Mouse (Mus musculus): Measurements from ENCODE around the gene Hpd. TPM values are rescaled to one million over a fixed set of nuclear protein-coding genes. Genes with fewer than 3 reads are reported as not detected.
A peak's percentile ranks its signal among the peaks of the same experiment; 100 is the strongest.

Hpd gene
- polyA plus RNA-seq, 1 experiment from 2014 or later: 638 TPM

DNA sequence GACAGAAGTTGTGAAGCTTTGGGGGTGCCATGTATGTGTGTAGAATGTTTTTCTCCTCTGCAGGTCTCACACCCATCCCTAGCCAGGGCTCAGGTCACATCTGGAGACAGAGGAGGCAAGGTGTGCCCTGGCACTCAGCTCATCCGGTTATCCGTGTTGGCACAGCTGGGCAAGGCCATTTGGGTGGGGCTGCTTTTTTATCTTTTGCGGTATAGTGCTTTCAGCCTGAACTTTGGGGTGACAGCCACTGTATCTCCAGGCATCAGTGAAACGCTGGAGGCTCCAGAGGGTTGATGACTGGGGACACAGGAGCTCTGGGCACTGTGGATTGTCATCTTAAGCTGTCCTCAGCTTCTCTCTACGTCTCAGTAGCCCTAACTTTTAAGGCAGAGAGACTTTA is 10.9 kb upstream of the Hpd start:
- H3K4me1 ChIP-seq (ENCODE audit: insufficient read depth): peaks cover 58% of the 10 kb centered on the region
- TF ChIP-seq CTCF (IDR thresholded peaks at IDR 0.05; ENCODE audit: low read depth) (no peak), EP300 (IDR thresholded peaks at IDR 0.05; ENCODE audit: low read depth) (peak; percentile 93)
- H3K9me3 ChIP-seq (ENCODE audit: low read length): no peaks in the 10 kb centered on the region
- H3K27me3 ChIP-seq (ENCODE audit: insufficient read depth, low read length): no peaks in the 10 kb centered on the region
- 63% methylated on average over 5 of the region's 5 CpGs for WGBS (ENCODE audit: insufficient replicate concordance)
- peak; percentile 79 for ATAC-seq
- peak overlapping the region; percentile 89 for H3K27ac ChIP-seq (ENCODE audit: low read depth)
- peak; percentile 81 for DNase-seq
- H3K36me3 ChIP-seq (replicated peaks; ENCODE audit: insufficient read depth, low read length): no peaks in the 10 kb centered on the region
- peak overlapping the region; percentile 34 for H3K9ac ChIP-seq (replicated peaks)
- H3K4me3 ChIP-seq (ENCODE audit: low read depth, low read length): no peak overlapping the region
- peak overlapping the region; percentile 55 for H3K4me2 ChIP-seq (ENCODE audit: low read depth, low read length)

DNA sequence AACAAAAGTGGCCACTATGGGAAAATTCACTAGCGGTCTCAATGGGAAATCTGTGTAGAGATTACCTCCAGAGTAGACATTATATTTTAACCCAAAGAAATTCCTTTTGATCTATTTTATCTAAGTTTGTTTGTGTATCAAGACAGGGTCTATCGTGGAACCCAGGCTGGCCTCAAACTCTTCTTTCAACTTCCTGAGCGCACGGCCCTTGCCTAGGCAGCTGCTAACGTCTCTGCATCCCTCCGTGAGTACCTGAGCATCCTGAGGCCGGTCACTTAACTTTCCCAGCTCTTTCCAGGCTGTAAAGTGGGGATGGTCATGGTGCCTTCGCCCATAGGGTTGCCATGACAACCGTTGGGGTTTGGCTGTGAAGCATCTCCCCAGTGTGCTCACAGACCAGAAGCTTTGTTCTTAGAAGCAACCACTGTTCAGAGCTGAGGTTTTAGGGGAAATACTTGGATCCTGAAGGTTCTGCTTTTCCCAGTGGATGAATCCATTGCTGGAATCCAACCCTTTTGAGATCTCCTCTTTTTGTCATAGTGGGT is 10.2 kb upstream of the Hpd start:
- Histone ChIP-seq H3K4me1 (ENCODE audit: insufficient read depth) (peaks cover 55% of the 10 kb centered on the region), H3K9ac (replicated peaks) (0 out of 2 replicates have a peak overlapping the region, but pooled peaks have one; percentile 30), H3K9me3 (ENCODE audit: low read length) (no peaks in the 10 kb centered on the region), H3K4me2 (ENCODE audit: low read depth, low read length) (peak overlapping the region; percentile 55; the same call in 1 of the 2 replicates), H3K27me3 (ENCODE audit: insufficient read depth, low read length) (no peaks in the 10 kb centered on the region), H3K4me3 (ENCODE audit: low read depth, low read length) (no peak overlapping the region), H3K36me3 (replicated peaks; ENCODE audit: insufficient read depth, low read length) (no peaks in the 10 kb centered on the region), H3K27ac (ENCODE audit: low read depth) (peak overlapping the region; percentile 89)
- TF ChIP-seq EP300 (IDR thresholded peaks at IDR 0.05; ENCODE audit: low read depth): no peak
- no peak for TF ChIP-seq CTCF (IDR thresholded peaks at IDR 0.05; ENCODE audit: low read depth)
- ATAC-seq: no peak
- 60% methylated on average over 9 of the region's 9 CpGs for WGBS (ENCODE audit: insufficient replicate concordance)
- DNase-seq: peak; percentile 14

DNA sequence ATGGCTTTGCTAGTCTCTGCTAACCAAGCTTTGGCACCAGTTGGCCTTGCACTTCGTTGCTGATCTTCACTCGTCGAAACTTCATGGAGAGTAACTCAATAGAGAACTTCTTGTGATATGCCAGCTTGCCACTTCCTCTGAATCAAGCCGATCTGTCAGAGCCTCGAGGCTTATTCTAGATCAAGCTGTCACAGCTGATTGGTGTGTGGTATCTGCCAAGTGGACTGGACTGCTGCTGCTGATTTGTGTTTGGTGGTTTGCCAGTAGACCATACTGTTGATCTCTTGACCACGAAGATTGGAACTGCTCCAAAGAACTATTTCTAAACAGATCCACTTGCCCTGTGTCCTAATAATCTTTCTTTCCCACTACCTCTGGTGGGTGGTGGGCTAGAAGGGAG is 8.9 kb upstream of the Hpd start:
- H3K9me3 ChIP-seq (ENCODE audit: low read length): no peaks in the 10 kb centered on the region
- 38% methylated on average over 6 of the region's 6 CpGs for WGBS (ENCODE audit: insufficient replicate concordance)
- no peak for TF ChIP-seq CTCF (IDR thresholded peaks at IDR 0.05; ENCODE audit: low read depth)
- peak; percentile 80 for TF ChIP-seq EP300 (IDR thresholded peaks at IDR 0.05; ENCODE audit: low read depth)
- no peaks in the 10 kb centered on the region for H3K27me3 ChIP-seq (ENCODE audit: insufficient read depth, low read length)
- peaks cover 55% of the 10 kb centered on the region for H3K4me1 ChIP-seq (ENCODE audit: insufficient read depth)
- peak overlapping the region; percentile 89 for H3K27ac ChIP-seq (ENCODE audit: low read depth)
- ATAC-seq (peak; percentile 58), DNase-seq (peak; percentile 54)
- H3K4me2 ChIP-seq (ENCODE audit: low read depth, low read length): no peak overlapping the region
- no peak overlapping the region for H3K4me3 ChIP-seq (ENCODE audit: low read depth, low read length)
- H3K36me3 ChIP-seq (replicated peaks; ENCODE audit: insufficient read depth, low read length): no peaks in the 10 kb centered on the region
- no peak overlapping the region for H3K9ac ChIP-seq (replicated peaks)

DNA sequence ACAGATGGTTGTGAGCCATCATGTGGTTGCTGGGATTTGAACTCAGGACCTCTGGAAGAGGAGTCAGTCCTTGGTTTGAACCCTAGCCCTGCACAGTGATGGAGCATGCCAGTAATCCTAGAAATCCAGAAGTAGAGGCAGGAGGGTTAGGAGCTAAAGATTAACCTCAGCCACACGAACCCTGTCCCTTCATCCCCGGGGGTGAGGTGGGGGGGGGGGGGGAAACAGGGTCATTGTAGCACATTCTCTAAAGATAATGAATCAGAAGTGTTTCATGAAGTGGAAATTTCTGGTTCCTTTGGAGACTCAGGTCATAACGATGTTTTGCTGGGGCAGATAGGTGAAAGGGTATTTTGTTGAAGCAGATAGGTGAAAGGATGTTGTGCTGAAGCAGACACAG is 8.4 kb upstream of the Hpd start:
- Histone ChIP-seq H3K4me1 (ENCODE audit: insufficient read depth) (peaks cover 52% of the 10 kb centered on the region), H3K36me3 (replicated peaks; ENCODE audit: insufficient read depth, low read length) (no peaks in the 10 kb centered on the region), H3K9ac (replicated peaks) (no peak overlapping the region), H3K9me3 (ENCODE audit: low read length) (no peaks in the 10 kb centered on the region), H3K4me2 (ENCODE audit: low read depth, low read length) (no peak overlapping the region), H3K4me3 (ENCODE audit: low read depth, low read length) (no peak overlapping the region), H3K27me3 (ENCODE audit: insufficient read depth, low read length) (no peaks in the 10 kb centered on the region), H3K27ac (ENCODE audit: low read depth) (peak overlapping the region; percentile 89)
- TF ChIP-seq CTCF (IDR thresholded peaks at IDR 0.05; ENCODE audit: low read depth): no peak
- TF ChIP-seq EP300 (IDR thresholded peaks at IDR 0.05; ENCODE audit: low read depth): no peak
- ATAC-seq: no peak
- 76% methylated on average over 3 of the region's 3 CpGs for WGBS (ENCODE audit: insufficient replicate concordance)
- DNase-seq: peak; percentile 10

DNA sequence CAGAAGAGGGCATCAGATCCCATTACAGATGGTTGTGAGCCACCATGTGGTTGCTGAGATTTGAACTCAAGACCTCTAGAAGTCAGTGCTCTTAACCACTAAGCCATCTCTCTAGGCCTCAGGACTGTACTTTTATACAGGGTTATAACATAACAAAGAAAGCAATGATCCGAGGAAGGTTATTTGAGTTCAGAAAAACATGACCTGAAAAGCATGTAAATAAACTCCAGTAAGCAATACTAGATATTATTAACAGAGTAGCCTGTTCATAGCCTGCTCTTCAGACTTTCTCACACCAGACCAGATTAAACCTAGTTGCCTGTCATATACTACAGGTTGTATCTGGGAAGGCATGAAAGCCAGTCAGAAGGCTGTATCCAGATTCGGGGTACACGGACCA is 4.8 kb upstream of the Hpd start:
- no peak overlapping the region for H3K4me2 ChIP-seq (ENCODE audit: low read depth, low read length)
- H3K9me3 ChIP-seq (ENCODE audit: low read length): no peaks in the 10 kb centered on the region
- TF ChIP-seq EP300 (IDR thresholded peaks at IDR 0.05; ENCODE audit: low read depth) (no peak), CTCF (IDR thresholded peaks at IDR 0.05; ENCODE audit: low read depth) (no peak)
- H3K27me3 ChIP-seq (ENCODE audit: insufficient read depth, low read length): no peaks in the 10 kb centered on the region
- 83% methylated on average over 3 of the region's 3 CpGs for WGBS (ENCODE audit: insufficient replicate concordance)
- H3K9ac ChIP-seq (replicated peaks): no peak overlapping the region
- no peak for DNase-seq
- H3K4me1 ChIP-seq (ENCODE audit: insufficient read depth): peaks cover 21% of the 10 kb centered on the region
- H3K27ac ChIP-seq (ENCODE audit: low read depth): no peak overlapping the region
- H3K36me3 ChIP-seq (replicated peaks; ENCODE audit: insufficient read depth, low read length): no peaks in the 10 kb centered on the region
- no peak for ATAC-seq
- H3K4me3 ChIP-seq (ENCODE audit: low read depth, low read length): no peak overlapping the region

DNA sequence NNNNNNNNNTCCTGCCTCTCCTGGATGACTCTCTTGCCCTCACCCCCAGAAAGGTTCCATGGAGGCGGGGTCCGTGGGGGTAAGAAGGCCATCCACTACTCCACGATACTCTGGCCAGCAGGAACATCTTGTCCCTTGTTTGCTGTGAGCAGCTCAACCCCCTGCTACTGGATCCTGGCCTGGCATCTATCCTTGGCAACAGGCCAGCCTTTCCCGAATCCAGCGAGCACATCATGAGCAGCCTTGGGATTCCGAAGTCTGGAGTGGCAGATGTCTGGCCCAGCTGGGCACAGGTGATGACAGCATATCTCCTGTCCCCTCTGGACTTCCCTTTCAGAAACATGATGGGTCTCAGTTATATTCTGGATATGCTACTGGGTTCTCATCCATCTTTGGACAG is 3.4 kb upstream of the Hpd start:
- no peaks in the 10 kb centered on the region for H3K36me3 ChIP-seq (replicated peaks; ENCODE audit: insufficient read depth, low read length)
- no peaks in the 10 kb centered on the region for H3K9me3 ChIP-seq (ENCODE audit: low read length)
- TF ChIP-seq EP300 (IDR thresholded peaks at IDR 0.05; ENCODE audit: low read depth) (0 out of 2 replicates have a peak, but pooled peaks have one; percentile 37), CTCF (IDR thresholded peaks at IDR 0.05; ENCODE audit: low read depth) (no peak)
- ATAC-seq (no peak), DNase-seq (peak; percentile 70)
- no peaks in the 10 kb centered on the region for H3K27me3 ChIP-seq (ENCODE audit: insufficient read depth, low read length)
- no peak overlapping the region for H3K27ac ChIP-seq (ENCODE audit: low read depth)
- peaks cover 8% of the 10 kb centered on the region for H3K4me1 ChIP-seq (ENCODE audit: insufficient read depth)
- no peak overlapping the region for H3K4me3 ChIP-seq (ENCODE audit: low read depth, low read length)
- H3K4me2 ChIP-seq (ENCODE audit: low read depth, low read length): no peak overlapping the region
- WGBS (ENCODE audit: insufficient replicate concordance): 77% methylated on average over 6 of the region's 6 CpGs
- H3K9ac ChIP-seq (replicated peaks): no peak overlapping the region
